Mouse (Mus musculus): ENCODE data around the gene Morn4.

Gene Morn4

DNA sequence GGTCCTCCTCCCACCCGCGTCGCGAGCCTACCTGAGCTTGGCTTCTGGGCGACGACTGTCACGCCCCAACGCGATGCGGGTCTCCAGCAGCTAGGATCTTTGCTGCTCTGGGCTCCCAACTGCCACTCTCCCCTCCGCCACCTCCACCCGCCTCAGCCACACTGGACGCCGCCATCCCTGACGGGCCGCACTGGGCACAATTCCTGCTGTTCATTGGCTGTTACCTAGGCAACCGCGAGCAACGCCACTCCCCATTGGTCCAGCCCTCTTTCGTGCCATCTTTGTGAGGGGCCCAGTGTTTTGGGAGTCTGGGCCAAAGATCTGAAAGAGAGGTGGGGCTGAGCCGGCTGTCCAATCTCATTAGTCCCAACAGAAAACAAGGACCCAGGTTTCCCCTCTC lies at the start of gene Morn4:
Morn4 (minus strand) TSS at position 192 of the 400 bp plus-strand sequence.
- DNase-seq, result peak; percentile 92

DNA sequence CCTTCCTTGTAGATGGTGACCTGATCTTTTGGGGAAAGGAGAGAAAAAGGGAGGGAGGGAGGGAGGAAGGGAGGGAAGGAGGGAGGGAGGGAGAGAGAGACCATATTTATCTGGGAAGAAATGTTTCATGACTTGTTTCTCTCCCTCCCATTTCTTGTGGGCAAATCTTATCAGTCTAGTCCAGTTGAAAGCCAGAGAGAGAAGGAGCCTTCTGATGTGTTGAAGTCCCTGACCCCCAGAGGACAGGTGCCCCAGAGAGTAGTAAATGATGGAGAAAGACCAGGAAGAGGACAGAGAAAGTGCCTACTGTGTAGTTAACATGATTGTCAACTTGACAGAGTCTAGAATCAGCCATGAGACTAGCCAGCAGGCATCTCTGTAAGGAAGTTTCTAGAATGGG lies 48.9 kb upstream of the Morn4 start:
- DNase-seq, result no peak

DNA sequence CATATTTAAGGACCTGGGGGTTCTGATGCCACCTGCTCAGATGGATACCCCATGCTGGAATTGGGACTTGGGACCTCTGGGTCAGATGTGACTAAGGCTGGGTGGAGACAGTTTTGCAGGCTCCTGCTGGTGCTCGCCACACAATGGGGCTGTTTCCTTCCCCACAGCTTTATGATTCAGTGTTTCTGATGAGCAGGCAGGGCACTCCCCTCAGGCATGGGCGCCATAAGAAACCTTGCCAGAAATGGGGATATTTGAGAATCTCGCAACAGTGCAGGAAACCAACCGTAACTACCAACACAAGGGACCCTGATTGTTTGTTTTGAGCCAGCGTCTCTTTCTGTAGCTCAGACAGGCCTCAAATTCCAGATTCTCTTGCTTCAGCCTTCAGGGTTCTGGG lies 44.9 kb upstream of the Morn4 start:
- DNase-seq, result no peak

DNA sequence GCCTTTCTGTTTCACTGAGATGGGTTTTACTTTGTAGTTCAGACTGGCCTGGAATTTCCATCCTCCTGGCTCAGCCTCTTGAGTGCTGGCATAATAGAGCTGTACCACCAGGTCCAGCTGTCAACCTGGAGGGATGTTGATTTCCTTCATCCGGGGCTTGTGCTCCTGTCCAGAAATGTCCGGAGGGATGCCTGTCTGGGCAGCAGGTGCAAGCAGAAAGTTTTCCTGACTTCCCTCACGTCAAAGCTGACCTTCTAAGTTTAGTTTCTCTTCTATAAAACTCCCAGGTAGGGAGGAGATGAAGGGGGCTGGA lies 44.1 kb upstream of the Morn4 start:
- DNase-seq, result no peak

DNA sequence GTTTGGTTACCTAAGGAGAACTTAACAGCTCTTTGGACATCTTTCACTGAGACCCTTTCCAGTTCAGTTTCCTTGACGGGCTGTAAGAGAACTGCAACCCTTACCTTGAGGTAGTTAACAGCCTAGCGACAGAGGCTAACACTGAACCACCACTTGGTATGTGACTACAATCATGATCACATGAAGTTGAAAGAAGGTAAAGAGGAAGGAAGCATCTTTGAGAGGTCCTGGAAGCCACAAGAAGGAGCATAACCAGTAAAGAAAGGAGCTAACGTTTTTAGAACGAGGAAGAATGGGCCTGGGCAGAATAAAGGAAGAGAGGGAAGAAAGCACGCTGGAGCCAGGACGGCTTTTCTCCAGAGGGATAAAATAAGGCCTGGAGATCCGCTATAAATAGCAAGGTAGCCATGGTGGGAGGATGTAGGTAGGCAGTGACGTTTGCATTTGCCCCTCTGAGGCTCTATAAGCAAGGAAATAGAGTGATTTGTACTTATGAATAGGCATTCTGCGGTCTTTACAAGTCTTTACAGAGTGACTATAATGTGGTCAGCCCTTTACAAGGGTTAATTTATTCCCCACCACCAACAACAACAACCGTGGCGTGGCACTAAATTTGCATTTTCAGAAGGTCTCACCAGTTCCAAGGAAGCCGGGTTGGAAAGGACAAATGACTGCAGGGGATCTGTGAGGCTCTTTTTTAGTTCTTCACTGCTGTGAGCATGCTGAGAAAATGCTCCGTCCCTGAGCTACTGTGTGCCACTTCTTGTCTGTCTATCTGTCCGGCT lies 43.5 kb upstream of the Morn4 start:
- no peak for DNase-seq

DNA sequence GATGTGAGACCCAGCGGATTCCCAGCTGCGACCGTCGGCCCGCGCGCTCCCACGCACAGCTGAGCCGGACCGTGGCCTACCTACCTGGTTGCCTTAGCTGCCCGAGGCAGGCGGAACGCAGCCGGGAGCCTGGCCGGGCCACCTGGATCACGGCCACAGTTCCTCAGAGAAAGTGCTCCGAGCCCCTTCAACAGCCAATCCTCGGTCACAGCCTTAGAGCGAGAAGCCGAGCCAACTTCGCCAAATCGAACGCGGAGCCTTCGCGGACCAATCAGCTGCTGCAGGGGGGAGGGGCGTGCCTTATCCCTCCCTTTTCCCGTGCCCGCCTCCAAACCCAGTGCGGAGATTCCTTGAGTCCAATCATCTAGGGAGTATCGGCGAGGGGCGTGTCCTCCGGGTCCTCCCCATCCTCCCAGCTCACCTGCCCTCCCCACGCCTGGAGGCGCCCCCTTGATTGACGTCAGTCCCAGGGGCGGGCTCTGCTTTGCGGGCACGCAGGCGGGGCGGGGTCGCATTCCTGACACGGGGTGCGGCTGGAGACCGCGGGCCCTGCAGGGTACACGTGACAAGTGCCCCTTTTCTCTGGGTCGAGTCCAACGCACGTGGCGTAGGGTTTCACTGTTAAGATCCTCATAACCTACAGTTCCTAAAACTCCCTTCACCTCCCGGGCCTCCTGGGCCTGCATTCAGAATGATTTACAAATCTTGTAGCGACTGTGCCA lies 42.8 kb upstream of the Morn4 start, which contains the start of gene Avpi1:
Avpi1 (minus strand) TSS at position 273 of the 722 bp plus-strand sequence.
- peak; percentile 99 for DNase-seq

DNA sequence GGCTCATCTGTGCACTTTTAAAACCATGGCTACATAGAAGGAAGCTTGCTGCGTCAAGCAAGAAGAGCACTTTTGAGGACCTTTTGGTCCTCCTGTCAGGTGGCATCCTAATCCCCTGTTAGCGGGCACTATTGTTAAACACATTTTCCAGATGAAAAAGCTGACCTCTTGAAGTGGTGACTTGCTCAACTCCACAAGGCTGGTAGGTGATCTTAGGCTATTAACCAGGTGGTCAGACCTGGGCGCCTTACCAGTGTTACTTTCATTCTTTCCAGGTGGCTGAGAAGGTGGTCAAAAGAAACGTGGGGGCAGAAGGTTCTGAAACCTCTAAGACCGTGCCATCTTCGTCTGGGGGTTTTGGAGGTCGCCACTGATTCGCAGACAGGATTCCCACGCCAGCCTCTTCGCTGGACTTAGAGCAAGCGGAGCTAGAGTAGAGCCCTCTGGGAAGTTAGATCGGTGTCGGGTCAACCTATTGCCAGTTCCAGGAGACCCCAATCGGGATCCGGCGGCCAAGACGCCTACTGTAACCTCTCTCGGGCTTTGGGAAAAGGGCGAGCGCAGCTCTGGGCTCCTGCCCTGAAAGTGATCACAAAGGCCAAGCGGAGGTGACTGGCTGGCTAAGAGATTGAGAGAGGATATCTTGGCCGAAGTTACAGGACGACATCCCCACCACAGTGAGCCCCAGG lies 42.0 kb upstream of the Morn4 start:
- peak; percentile 23 for DNase-seq

DNA sequence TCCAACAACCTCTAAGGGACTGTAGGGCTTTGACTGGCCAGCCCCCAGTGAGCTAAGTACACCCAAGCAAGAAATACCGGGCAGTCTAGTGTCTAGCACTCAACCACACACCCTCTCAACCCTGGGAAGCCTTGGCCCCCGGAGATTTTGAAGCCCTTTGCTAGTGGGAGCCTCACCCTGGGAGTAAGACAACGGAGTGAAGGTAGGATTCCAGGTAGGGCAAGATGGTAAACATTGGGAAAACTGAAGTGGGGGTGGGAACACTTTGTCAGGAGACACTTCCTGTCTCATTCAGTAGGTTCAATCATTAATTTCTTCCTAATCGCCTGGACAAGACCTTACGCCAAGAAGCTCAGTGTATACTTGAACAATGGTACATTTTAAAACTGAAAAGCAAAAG lies 40.9 kb upstream of the Morn4 start:
- no peak for DNase-seq

DNA sequence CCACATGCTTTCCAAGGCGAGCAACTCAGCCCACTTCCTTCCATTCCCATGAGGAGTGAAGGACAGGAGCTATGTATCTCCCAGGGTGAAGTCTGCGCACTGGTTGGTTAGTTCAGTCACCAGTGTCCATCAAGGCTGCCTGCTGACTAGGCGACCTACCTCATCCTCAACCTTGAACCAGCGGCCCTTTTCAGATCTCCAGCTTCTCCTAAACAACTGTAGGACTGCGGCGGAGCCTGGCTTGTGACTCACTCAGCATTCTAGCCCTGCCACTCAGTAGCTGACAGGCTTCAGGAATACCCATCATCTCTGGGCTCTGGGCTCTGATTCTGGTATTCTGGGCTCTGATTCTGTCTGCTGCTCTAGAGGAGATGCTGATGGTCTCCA lies 40.1 kb upstream of the Morn4 start:
- no peak for DNase-seq

DNA sequence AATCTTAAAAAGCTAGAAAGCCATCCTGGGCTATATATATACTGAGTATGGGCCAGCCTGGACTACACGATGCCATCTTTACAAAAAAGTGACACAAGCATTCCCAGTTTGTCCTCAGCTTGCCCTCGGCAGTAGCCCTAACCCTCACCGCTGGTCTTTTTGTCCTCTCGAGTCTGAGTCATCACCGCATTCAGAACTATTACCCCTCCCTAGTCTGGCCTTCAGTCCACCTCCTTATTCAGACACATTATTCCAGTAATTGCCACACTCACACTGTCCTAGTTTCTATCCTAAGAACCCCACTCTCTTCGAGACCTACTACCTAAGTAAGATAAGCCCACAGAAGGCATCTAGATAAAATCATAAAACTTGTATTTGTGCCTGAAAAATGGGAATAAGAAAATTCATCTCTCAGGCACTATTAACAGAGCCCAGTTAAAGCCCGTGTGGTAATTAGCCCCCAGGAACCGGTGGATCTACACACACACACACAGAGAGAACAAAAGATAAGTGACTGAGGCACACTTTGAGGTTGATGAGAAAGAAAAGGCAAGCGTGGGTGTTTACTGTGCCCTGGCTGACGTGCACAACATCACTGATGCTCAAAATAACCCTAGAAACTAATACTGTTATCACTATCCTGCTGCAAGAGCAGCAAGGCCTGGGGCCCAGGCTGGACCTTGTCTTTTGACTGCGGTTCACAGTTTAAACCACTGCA lies 39.5 kb upstream of the Morn4 start:
- no peak for DNase-seq

DNA sequence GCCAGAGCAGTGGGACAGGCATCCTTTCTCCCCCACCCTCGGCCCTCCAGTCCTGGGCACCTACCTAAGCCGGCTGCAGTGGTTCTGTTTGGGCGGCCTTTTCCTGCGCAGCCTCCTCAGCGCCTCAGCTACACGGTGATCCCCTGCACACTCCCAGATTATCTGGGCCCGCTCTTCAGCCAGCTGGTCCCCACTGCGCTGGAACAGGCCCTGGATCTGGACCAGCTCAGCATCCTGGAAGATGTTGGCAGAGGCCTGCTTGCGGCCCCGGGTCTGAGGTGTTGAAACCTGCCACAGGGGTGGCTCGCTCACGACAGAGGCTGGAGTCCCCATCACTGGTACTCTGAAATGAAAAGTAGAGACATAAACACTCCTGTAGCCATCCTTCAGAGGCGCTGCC lies 38.5 kb upstream of the Morn4 start:
- no peak for DNase-seq

DNA sequence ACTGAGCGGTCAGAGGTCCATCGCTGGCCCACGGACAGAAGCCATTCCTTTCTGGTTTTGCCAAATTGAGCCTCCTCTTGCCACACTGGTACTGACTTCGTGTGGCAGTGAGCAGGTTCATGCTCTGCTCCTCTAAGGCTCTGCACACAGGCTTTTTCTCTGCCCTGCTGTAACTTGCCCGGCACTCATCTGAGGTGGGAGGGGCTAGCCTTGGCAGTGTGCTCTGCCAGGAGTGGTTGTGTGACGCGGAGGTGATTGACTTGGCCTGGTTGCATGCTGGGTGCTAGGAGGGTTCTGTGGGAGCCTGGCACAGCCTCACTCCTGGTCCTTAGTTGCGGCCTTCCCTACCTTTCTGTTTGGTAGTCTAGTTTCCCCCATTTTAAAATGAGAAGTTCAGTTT lies 34.3 kb upstream of the Morn4 start:
- no peak for DNase-seq

DNA sequence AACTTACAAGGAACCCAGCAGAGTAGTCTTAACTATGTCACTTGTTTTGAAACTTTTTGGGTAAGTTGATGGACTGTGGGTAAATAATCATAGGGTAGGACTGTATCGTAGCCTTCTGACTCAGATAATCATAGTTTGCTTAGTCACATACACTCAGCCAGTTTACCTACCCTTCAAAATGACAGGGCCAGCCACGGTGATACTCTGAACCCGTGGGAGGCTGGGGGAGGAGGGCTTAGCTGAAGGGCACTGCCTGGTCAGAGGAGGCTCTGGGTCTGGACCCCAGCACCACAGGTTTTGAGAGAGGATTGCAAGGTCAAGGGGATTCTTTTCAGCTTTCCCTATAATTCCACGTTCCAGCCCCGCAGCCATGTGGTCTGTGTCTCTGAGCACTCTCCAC lies 32.4 kb upstream of the Morn4 start:
- no peak for DNase-seq

DNA sequence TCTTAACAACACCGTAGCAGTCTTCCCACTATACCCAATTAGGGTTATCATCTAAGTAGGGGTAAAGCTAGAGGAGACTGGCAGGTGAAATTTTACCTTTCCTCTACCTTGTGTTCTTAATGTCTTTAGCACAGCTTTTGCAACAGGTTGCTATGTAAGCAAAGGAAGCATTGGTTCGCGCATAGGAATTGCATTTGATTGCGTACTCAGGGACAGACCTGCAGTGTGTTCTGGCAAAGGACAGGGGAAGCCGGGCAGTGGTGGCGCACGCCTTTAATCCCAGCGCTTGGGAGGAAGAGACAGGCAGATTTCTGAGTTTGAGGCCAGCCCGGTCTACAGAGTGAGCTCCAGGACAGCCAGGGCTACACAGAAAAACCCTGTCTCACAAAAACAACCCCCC lies 32.0 kb upstream of the Morn4 start:
- DNase-seq, result no peak

DNA sequence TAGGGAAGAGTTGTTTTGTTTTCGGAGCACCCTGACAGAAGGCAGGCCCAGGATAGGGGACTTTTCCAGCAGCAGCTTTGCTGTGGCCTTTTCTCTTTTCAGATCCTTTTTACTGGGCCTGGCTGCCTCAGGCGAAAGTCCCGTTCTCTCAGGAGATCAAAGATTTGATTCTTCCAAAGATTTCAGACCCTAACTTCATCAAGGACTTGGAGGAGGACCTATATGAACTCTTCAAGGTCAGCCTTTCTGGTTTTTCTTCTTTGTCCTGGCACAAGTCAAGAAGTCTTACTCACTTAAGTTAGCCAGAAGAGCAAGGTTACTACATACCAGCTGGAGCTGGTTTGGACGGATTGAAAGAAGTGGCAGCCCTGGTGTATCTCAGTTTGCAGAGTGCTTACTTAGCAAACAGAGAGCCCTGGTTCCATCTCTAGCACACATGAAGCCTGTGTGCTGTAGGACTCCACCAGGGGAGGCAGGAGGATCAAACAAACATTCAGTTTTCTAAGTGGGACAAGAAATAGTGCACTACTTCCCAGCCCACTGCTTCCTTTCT lies 29.7 kb upstream of the Morn4 start:
- DNase-seq, result no peak

DNA sequence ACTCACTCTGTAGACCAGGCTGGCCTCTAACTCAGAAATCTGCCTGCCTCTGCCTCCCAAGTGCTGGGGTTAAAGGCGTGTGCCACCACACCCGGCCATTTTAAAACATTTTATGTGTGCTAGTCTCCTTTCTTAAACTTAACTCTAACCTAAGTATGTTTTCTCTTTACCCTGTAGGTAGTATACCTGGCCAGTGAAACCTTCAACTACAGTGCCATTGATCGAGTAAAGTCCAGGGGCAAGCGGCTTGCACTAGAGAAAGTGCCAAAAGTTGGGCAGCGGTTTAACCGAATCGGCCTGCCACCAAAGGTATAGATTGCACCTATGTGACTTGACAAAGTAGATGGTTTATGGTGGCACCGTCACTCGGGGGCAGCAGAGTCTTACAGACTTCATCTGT lies 18.5 kb upstream of the Morn4 start:
- DNase-seq, result no peak

DNA sequence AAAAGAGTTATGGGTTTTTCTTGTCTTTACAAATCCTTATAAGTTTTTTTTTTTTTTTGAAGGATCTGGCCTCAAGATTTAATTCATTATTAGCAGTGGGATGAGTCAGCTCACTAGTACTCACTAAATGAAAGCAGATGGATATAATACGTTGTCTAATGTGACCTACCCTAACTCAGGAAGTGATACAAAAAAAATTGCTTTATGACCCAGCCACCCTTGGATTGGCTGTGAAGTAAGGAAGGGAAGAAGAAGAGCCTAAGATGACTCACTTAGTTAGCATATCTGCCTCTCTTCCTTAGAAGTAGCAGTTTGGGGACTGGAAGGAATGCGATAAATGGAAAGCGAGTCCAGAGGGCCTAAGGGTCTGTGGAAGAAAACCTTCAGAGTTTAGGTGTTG lies 13.2 kb upstream of the Morn4 start:
- no peak for DNase-seq

DNA sequence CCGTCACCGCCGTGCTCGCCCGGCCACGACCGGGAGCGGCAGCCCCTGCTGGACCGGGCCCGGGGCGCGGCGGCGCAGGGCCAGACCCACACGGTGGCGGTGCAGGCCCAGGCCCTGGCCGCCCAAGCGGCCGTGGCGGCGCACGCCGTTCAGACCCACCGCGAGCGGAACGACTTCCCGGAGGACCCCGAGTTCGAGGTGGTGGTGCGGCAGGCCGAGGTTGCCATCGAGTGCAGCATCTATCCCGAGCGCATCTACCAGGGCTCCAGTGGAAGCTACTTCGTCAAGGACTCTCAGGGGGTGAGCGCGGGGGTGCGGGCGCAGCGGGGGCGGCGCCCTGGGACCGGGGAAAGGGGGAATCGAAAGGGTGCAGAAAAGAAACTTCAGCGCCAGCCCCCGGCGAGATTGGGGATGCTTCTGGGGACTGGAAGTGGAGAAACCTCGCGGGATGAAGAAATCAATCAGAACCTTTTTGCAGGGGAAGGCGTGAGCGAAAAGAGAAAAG lies 4.5 kb upstream of the Morn4 start:
- no peak for DNase-seq

DNA sequence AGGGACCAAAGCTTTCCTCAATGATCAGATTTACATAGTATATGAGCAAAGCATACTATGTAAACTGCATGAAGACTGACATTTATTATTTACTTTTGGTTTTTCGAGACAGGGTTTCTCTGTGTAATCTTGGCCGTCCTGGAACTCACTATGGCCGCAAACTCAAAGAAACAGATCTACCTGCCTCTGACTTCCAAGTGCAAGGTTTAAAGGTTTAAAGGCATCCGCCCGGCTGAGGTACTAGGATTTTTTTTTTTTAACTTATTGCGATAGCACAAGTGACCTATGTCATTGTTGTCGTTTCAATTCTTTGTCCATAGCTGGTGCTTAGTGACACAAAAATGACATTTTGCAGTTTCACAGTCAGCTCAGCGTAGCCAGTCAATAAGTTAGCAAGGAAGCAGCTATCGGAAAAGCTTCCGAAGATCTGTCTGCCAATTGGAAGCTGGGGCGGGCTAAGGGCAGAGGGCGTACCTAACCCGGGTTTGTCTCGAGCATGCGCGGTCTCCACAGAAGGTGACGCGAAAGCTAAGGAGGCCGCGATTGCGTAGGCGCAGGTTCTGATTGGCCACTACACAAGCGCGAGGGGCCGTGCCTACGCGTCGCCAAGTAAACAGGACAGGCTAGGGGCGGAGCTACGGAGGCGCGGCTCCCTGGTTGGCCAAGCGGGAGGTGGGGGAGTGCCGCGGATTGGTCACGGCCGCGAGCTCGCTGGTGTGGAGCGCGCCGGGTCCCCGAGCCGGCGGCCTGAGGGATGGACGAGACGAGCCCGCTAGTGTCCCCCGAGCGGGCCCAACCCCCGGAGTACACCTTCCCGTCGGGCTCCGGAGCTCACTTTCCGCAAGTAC lies 3.8 kb upstream of the Morn4 start, which contains the start of gene Pi4k2a:
Pi4k2a (plus strand) TSS at position 723 of the 848 bp plus-strand sequence.
- peak; percentile 100 for DNase-seq

DNA sequence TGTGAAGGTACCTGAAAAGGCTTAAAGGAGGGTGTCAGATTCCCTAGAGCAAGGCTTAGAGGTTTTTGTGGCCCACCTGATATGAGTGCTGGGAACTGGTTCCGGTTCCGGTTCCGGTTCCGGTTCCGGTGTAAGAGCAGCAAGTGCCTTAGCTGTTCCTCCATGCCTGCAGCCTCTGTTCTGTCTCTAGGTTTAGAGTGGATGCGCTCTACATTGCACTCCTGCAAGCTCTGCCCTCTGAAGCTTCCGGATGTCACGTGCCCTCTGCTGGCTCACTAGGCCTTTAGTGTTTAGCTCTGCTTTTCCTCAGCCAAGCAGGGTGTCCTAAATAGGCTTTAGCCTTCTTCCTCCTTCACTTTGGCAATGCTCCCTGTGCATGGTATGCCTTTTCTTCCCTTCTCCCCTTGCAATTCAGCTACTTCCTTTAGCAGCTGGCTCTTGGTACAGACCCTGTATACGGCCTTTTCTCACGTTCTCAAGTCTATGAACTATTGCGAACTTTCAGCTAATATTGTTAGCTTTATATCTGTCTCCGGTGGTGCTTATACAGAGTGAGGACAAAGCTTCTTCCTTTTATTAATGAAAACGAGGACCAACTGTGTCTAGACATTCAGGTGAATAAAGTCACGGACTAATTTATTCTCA lies 3.1 kb upstream of the Morn4 start:
- DNase-seq, result peak; percentile 70

DNA sequence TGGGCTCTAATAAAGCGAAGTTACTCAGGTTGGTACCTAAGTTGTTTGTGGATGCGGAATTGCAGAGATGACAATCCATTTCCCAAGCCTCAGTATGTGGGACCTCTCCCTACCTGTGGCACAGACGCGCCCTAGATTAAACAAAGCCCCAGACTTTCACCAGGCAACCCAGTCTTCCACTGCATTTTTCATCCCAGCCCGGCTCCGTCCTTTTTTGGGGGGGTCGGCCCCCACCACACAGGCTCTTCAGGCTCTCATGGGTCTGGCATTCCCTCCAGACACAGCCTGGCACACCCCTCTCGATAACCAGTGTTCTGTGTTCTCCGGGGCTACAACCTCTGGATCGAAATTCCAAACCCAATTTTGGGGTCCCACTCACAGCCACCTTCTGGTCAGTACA lies 467 bp downstream of the Morn4 start:
- no peak for DNase-seq

Data from kidney, postnatal 14 days (tissue).